Mouse (Mus musculus) C2C12 (cell line): Measurements from ENCODE around the gene Hacd3.

Source experiments
- CEBPB ChIP-seq: IDR thresholded peaks from one replicate; pipeline ENCODE4 v1.6.1; 2011; ENCODE audit warnings: low read depth, mild to moderate bottlenecking, control low read depth, moderate library complexity
- CTCF ChIP-seq: IDR thresholded peaks from one replicate; pipeline ENCODE4 v1.5.1; 2011; ENCODE audit not compliant: control insufficient read depth, insufficient read depth, insufficient read length
- FOSL1 ChIP-seq: IDR thresholded peaks from one replicate; pipeline ENCODE4 v1.8.0; 2011; ENCODE audit warnings: mild to moderate bottlenecking, low read length; ENCODE audit not compliant: poor library complexity, insufficient read depth, severe bottlenecking
- MAX ChIP-seq: IDR thresholded peaks from one replicate; pipeline ENCODE4 v1.6.1; 2011; ENCODE audit warnings: mild to moderate bottlenecking, control low read depth
- MYOD1 ChIP-seq: IDR thresholded peaks from one replicate; pipeline ENCODE4 v1.6.1; 2011; ENCODE audit warnings: low read depth; ENCODE audit not compliant: control insufficient read depth, insufficient read length
- MYOG ChIP-seq: IDR thresholded peaks from one replicate; pipeline ENCODE4 v1.6.1; 2011; ENCODE audit not compliant: control insufficient read depth, insufficient read length; ENCODE audit errors: extremely low read depth
- USF1 ChIP-seq: IDR thresholded peaks from one replicate; pipeline ENCODE4 v1.6.1; 2011; ENCODE audit warnings: low read depth, mild to moderate bottlenecking, control low read depth, moderate library complexity

GRCm38 (mm10) chr9:65050981-65051380, 29.5 kb upstream of the Hacd3 start:
- TF ChIP-seq USF1 (no peak), CTCF (no peak), MYOD1 (no peak), CEBPB (no peak), MAX (no peak), MYOG (no peak), FOSL1 (no peak)
